In genomic region chr19:5187439-5187838, GRCm38 (mm10) we compare ENCODE assay signal across 21 mouse cellular contexts.
DNase-seq lines count a peak whose midpoint lies in the region; ATAC-seq and TF ChIP-seq lines count a peak whose summit lies in the region.
"Had no signal": no experiment of that assay in that cellular context is flagged by ENCODE, and none has a peak within 500 bp of the region (broad histone marks: within the 10 kb centered on the region; RNA-seq: fewer than 3 reads in every experiment).

No protein-coding gene starts in this region.

- peak; percentile 13 for DNase-seq in adrenal gland, adult 2 months
- no peak for DNase-seq in adrenal gland, postnatal 4 days (ENCODE audit: low spot score in 2 of 2)
- DNase-seq in kidney, adult 11 months = peak; percentile 30
- DNase-seq in lung, embryonic 14.5 days = peak; percentile 13
- no peak for DNase-seq in lung, adult 2 months
- DNase-seq in kidney, postnatal 36 days = peak; percentile 19 to 53
- DNase-seq: cerebellum, adult 8-10 months; cerebellum, postnatal 36 days; embryo, embryonic 11 days; layer of hippocampus, postnatal 36 days; thymus, adult 18-20 months; thymus, postnatal 36 days had no signal

- peaks cover 9% of the 10 kb centered on the region for H3K36me3 ChIP-seq in kidney, embryonic 15.5 days
- H3K36me3 ChIP-seq in lung, embryonic 14.5 days (ENCODE audit: insufficient read depth) = no peaks in the 10 kb centered on the region
- H3K36me3 ChIP-seq: forebrain, embryonic 15.5 days; lung, embryonic 15.5 days; midbrain, embryonic 12.5 days; neural tube, embryonic 15.5 days had no signal

- 0 out of 2 replicates have a peak, but pooled peaks cover 9% of the 10 kb centered on the region for H3K9me3 ChIP-seq in kidney, embryonic 15.5 days (replicated peaks)
- H3K9me3 ChIP-seq in lung, embryonic 14.5 days (ENCODE audit: low read depth, low read length) = peaks cover 5% of the 10 kb centered on the region; the same call in 1 of the 2 replicates
- H3K9me3 ChIP-seq: embryonic facial prominence, embryonic 15.5 days; forebrain, embryonic 15.5 days; lung, embryonic 15.5 days; neural tube, embryonic 15.5 days had no signal

- ATAC-seq in kidney, embryonic 15.5 days (replicated peaks; ENCODE audit: low FRiP score) = no peak
- ATAC-seq in lung, embryonic 14.5 days (ENCODE audit: insufficient read depth) = no peak
- ATAC-seq: forebrain, embryonic 15.5 days; intestine, postnatal 0 days had no signal

- no peak overlapping the region for H3K9ac ChIP-seq in kidney, embryonic 15.5 days
- no peak overlapping the region for H3K9ac ChIP-seq in lung, embryonic 14.5 days
- H3K9ac ChIP-seq: embryonic facial prominence, embryonic 15.5 days; forebrain, embryonic 15.5 days; lung, embryonic 15.5 days; midbrain, embryonic 12.5 days; neural tube, embryonic 15.5 days had no signal

- TF ChIP-seq CTCF in lung, embryonic 14.5 days (IDR thresholded peaks at IDR 0.05; ENCODE audit: low read depth) = no peak
- TF ChIP-seq CTCF in lung, adult 2 months (IDR thresholded peaks at IDR 0.05; ENCODE audit: insufficient read depth, low read length) = no peak

- H3K27ac ChIP-seq in kidney, embryonic 15.5 days = no peak overlapping the region
- no peak overlapping the region for H3K27ac ChIP-seq in lung, embryonic 14.5 days (ENCODE audit: low read depth)
- H3K27ac ChIP-seq: embryonic facial prominence, embryonic 15.5 days; forebrain, embryonic 15.5 days; lung, embryonic 15.5 days; midbrain, embryonic 12.5 days; neural tube, embryonic 15.5 days had no signal

- TF ChIP-seq POLR2A in lung, adult 2 months (IDR thresholded peaks at IDR 0.05; ENCODE audit: borderline replicate concordance, extremely low read depth, low read depth, low read length) = no peak

- 0 out of 2 replicates have a peak, but pooled peaks cover 6% of the 10 kb centered on the region for H3K4me1 ChIP-seq in kidney, embryonic 15.5 days
- H3K4me1 ChIP-seq in lung, embryonic 14.5 days (ENCODE audit: insufficient read depth) = no peaks in the 10 kb centered on the region
- no peaks in the 10 kb centered on the region; the same call in 1 of the 2 replicates for H3K4me1 ChIP-seq in lung, adult 2 months (ENCODE audit: control insufficient read depth, insufficient read depth, low read length)
- H3K4me1 ChIP-seq: embryonic facial prominence, embryonic 15.5 days; forebrain, embryonic 15.5 days; lung, embryonic 15.5 days; midbrain, embryonic 12.5 days had no signal

- 87% methylated on average over 2 of the region's 2 CpGs for WGBS in kidney, embryonic 15.5 days
- 86% methylated on average over 2 of the region's 2 CpGs for WGBS in lung, embryonic 14.5 days
- WGBS in lung, adult 2 months = 76% methylated on average over 2 of the region's 2 CpGs

- H3K27me3 ChIP-seq in kidney, embryonic 15.5 days = no peaks in the 10 kb centered on the region
- H3K27me3 ChIP-seq in lung, embryonic 14.5 days (ENCODE audit: insufficient read depth, low read length) = no peaks in the 10 kb centered on the region
- H3K27me3 ChIP-seq: embryonic facial prominence, embryonic 15.5 days; forebrain, embryonic 15.5 days; lung, embryonic 15.5 days; midbrain, embryonic 12.5 days; neural tube, embryonic 15.5 days had no signal

- H3K4me2 ChIP-seq in kidney, embryonic 15.5 days = no peak overlapping the region
- no peak overlapping the region for H3K4me2 ChIP-seq in lung, embryonic 14.5 days
- H3K4me2 ChIP-seq: embryonic facial prominence, embryonic 15.5 days; forebrain, embryonic 15.5 days; heart, embryonic 11.5 days; liver, embryonic 11.5 days; lung, embryonic 15.5 days; midbrain, embryonic 12.5 days; neural tube, embryonic 15.5 days had no signal

- no peak overlapping the region for H3K4me3 ChIP-seq in kidney, embryonic 15.5 days (replicated peaks)
- no peak overlapping the region for H3K4me3 ChIP-seq in lung, embryonic 14.5 days (ENCODE audit: low read depth, low read length)
- H3K4me3 ChIP-seq in lung, adult 2 months (replicated peaks; ENCODE audit: extremely low read depth, low read depth, low read length) = no peak overlapping the region
- H3K4me3 ChIP-seq: embryonic facial prominence, embryonic 15.5 days; forebrain, embryonic 15.5 days; lung, embryonic 15.5 days; midbrain, embryonic 12.5 days; neural tube, embryonic 15.5 days had no signal

Comparison
In these comparisons a context has a peak if more than half of its experiments do, and no peak if none do; other contexts are left out.
1. DNase-seq: peak in adrenal gland, adult 2 months (single experiment), kidney, adult 11 months (single experiment), lung, embryonic 14.5 days (single experiment) and kidney, postnatal 36 days (2 of 2); none in adrenal gland, postnatal 4 days (0 of 2) and lung, adult 2 months (single experiment).